Mouse (Mus musculus) small intestine, adult 2 months (tissue): ENCODE results near the gene Speer4f1.

Experiments used
- CTCF ChIP-seq: fragments of 200-500 bp; IDR thresholded peaks from 2 replicates; pipeline ENCODE4 v1.5.1; 2012; ENCODE audit warnings: low read depth, mild to moderate bottlenecking, control low read depth, inconsistent platforms, low read length, moderate library complexity, mixed read lengths; ENCODE audit not compliant: insufficient replicate concordance, insufficient read length; ENCODE audit errors: extremely low read depth
- POLR2A ChIP-seq: fragments of 200-500 bp; IDR thresholded peaks from 2 replicates; pipeline ENCODE4 v1.6.1; 2012; ENCODE audit warnings: low read depth, mild to moderate bottlenecking, control low read depth, inconsistent platforms, low read length, moderate library complexity

GRCm38 (mm10) chr5:17489894-17490293 is 14.0 kb downstream of the Speer4f1 start:
- TF ChIP-seq POLR2A (no peak), CTCF (no peak)
